Mouse (Mus musculus) limb, embryonic 14.5 days (tissue): ENCODE measurements around the gene Olfr312. TPM values are rescaled to one million over a fixed set of nuclear protein-coding genes. Genes with fewer than 3 reads are reported as not detected.
"Not testable (repeated sequence)": the region's sequence is repeated elsewhere in the genome, so short reads cannot be mapped to it uniquely, and the experiment has no call there.

Experiments used
- ATAC-seq: fragments of 200-750 bp; cut with Nextera tagmentation; 2 replicates; pipeline ENCODE4 v1.8.0; 2017; ENCODE audit warnings: low read depth, moderate number of reproducible peaks, moderate TSS enrichment; ENCODE audit not compliant: low FRiP score
- DNase-seq: peaks from one replicate; pipeline ENCODE4 v3.0.0-alpha.2; 2015; ENCODE audit warnings: low spot score
- H3K27ac ChIP-seq: fragments of 300-500 bp; sonication (generic); replicated peaks from 2 replicates; pipeline ENCODE4 v1.5.1; 2014; ENCODE audit warnings: low read depth, mild to moderate bottlenecking, low read length, moderate library complexity, mixed read lengths
- H3K27me3 ChIP-seq: fragments of 300-500 bp; sonication (generic); 2 replicates; pipeline ENCODE4 v1.6.1; 2014; ENCODE audit warnings: low read length, mixed read lengths; ENCODE audit not compliant: control insufficient read depth, insufficient read depth
- H3K36me3 ChIP-seq: fragments of 300-500 bp; sonication (generic); 2 replicates; pipeline ENCODE4 v1.6.1; 2014; ENCODE audit warnings: mild to moderate bottlenecking, low read length, moderate library complexity, mixed read lengths; ENCODE audit not compliant: control insufficient read depth, insufficient read depth
- H3K4me1 ChIP-seq: fragments of 300-500 bp; sonication (generic); 2 replicates; pipeline ENCODE4 v1.6.1; 2014; ENCODE audit warnings: antibody characterized with exemption, low read length, mixed read lengths; ENCODE audit not compliant: control insufficient read depth, insufficient read depth
- H3K4me2 ChIP-seq: fragments of 300-500 bp; sonication (generic); replicated peaks from 2 replicates; pipeline ENCODE4 v1.6.1; 2014; ENCODE audit warnings: low read depth, mild to moderate bottlenecking, low read length, moderate library complexity; ENCODE audit not compliant: severe bottlenecking
- H3K4me3 ChIP-seq: fragments of 300-500 bp; sonication (generic); replicated peaks from 2 replicates; pipeline ENCODE4 v1.5.1; 2014; ENCODE audit warnings: low read length
- H3K9ac ChIP-seq: fragments of 300-500 bp; sonication (generic); 2 replicates; pipeline ENCODE4 v1.6.1; 2014; ENCODE audit warnings: mild to moderate bottlenecking, low read depth, low read length, moderate library complexity; ENCODE audit not compliant: severe bottlenecking
- H3K9me3 ChIP-seq: fragments of 300-500 bp; sonication (generic); 2 replicates; pipeline ENCODE4 v1.6.1; 2016; ENCODE audit warnings: low read length; ENCODE audit not compliant: control insufficient read depth
- POLR2A ChIP-seq: fragments of 200-500 bp; IDR thresholded peaks from 2 replicates; pipeline ENCODE4 v1.8.0; 2012; ENCODE audit warnings: inconsistent platforms, mild to moderate bottlenecking, moderate library complexity, borderline replicate concordance; ENCODE audit not compliant: insufficient read depth, insufficient read length; ENCODE audit errors: extremely low read depth
- WGBS: fragments of 180-500 bp; shearing (Covaris S2); extraction: QIAGEN DNeasy Blood & Tissue Kit; methylation state at CpG from one replicate; pipeline ENCODE4 v1.1.7; 2014; 5-methylcytosine and 5-hydroxymethylcytosine counted together
- polyA plus RNA-seq, 2 experiments: library from polyadenylated mRNA; depleted of rRNA in 1 of 2; stranded (reverse) in 1 of 2; unstranded in 1 of 2; fragments of >200 nt; fragmentation: Nextera tagmentation in 1 of 2; extraction: Ambion mirVana in 1 of 2; gene quantifications; 2 replicates each; pipeline versions ENCODE4 v1.2.1 to v1.2.3; 2012 to 2014

Gene Olfr312
- polyA plus RNA-seq (2012; rRNA removed) (not detected in 2 replicates), polyA plus RNA-seq (2014; fragmentation: Nextera tagmentation; extraction: Ambion mirVana) (not detected in 2 replicates)

DNA sequence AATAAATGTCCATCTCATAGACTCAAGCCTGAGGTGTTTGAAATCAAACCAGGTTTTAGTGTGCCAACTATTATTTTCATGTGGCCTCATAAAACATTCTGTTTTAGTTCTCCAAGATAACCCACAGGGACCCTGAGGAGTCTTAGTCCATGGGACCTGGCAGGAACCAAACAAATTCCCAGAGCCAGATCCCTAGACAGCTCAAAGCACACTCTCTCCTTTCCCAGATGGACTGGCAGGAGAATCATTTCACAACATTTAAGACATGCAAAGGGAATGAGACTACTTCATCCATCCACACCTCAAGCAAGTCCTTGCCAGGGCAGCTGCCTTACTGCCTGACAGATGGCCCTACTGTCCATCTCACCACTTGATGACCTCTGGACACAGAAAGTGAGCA is at the start of gene Olfr312:
Olfr312 (plus strand) TSS at position 301 of the 400 bp plus-strand sequence.
- not testable (repeated sequence) for ATAC-seq, H3K4me3 ChIP-seq, H3K4me2 ChIP-seq, H3K27ac ChIP-seq, H3K9ac ChIP-seq, H3K4me1 ChIP-seq, DNase-seq, H3K9me3 ChIP-seq, H3K27me3 ChIP-seq, H3K36me3 ChIP-seq

DNA sequence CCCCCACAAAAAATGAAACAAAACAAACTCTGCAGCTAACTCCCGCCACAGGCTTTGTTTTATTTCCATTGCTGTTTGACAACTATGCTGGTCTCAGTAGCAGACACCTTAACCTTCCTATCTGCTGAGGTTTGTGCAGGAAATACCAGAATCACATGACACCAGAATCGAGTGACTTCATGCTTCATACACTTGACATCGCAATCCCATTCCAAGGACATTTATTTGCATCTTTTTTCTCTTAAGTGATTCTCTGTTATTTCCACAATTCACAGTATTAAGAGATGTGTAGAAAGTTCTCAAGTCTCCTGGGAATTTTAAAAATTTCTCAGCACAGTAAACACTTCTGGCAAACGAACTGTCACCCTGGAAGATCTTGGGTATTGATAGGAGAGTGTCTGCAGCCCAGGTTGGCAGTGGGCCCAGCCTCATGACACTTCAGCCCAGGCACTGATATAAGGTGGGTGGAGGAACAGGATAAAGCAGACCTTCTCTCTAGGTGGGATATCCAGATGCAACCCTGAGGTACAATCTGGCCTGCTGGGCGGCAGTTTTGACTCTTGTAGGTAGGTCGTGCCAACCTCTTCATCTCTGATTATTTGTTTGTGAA is 46.5 kb upstream of the Olfr312 start, which contains the start of gene Olfr314:
Olfr314 (plus strand) TSS at position 473 of the 610 bp plus-strand sequence.
- Histone ChIP-seq H3K4me1 (no peaks in the 10 kb centered on the region), H3K27ac (no peak within 1 kb of the TSS), H3K4me3 (no peak within 1 kb of the TSS), H3K36me3 (no peaks in the 10 kb centered on the region), H3K27me3 (no peaks in the 10 kb centered on the region), H3K9ac (no peak within 1 kb of the TSS), H3K4me2 (no peak within 1 kb of the TSS), H3K9me3 (no peaks in the 10 kb centered on the region)
- no peak for ATAC-seq
- no peak for TF ChIP-seq POLR2A
- DNase-seq: no peak
- WGBS: 73% methylated on average over 6 of the region's 6 CpGs

DNA sequence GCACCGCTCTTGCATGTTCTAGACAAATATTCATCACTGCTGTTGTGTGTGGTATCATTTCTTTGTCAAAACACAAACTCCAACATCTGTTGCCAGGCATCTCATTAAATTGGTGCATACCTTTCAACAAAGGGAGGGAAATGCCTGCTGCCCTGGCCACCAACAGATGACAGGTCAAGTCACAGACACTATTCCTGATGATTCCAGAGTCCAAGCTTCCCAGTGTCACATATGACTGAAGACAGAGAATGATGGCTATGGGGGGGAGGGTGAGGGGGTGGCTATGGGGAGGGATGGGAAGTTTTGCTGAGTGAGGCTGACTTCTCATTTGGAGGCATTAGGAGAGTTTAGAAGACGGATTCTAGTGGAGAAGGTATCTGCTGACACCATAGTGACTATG is 44.9 kb upstream of the Olfr312 start:
- H3K27me3 ChIP-seq: no peaks in the 10 kb centered on the region
- ATAC-seq (no peak), DNase-seq (no peak)
- no peak overlapping the region for H3K4me3 ChIP-seq
- H3K9me3 ChIP-seq: no peaks in the 10 kb centered on the region
- no peak overlapping the region for H3K9ac ChIP-seq
- no peaks in the 10 kb centered on the region for H3K36me3 ChIP-seq
- no peak overlapping the region for H3K27ac ChIP-seq
- no peaks in the 10 kb centered on the region for H3K4me1 ChIP-seq
- 79% methylated on average over 2 of the region's 2 CpGs for WGBS
- TF ChIP-seq POLR2A: no peak
- H3K4me2 ChIP-seq: no peak overlapping the region

DNA sequence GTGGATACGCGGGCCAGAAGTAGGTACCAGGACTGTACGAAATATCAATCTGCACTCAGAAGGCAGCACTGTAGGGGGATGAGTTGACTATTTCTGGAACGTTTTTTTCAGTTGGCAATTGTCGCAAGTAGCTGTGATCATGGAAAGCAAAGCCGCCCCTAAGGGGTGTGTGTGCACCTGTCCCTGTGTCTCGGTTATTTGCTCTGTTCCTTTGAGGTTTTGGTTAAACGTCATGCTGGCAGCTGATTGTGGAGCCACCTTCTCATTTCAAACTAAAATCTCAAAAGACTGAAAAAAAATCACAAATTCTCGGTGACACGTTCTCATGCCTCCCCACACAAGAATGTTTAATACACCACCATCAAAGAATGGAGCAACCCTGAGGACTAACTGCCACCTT is 41.4 kb upstream of the Olfr312 start:
- no peaks in the 10 kb centered on the region for H3K36me3 ChIP-seq
- H3K4me1 ChIP-seq: no peaks in the 10 kb centered on the region
- no peaks in the 10 kb centered on the region for H3K9me3 ChIP-seq
- H3K9ac ChIP-seq: no peak overlapping the region
- no peak for DNase-seq
- ATAC-seq: no peak
- TF ChIP-seq POLR2A: no peak
- no peak overlapping the region for H3K4me3 ChIP-seq
- no peak overlapping the region for H3K4me2 ChIP-seq
- no peak overlapping the region for H3K27ac ChIP-seq
- H3K27me3 ChIP-seq: no peaks in the 10 kb centered on the region
- WGBS: 86% methylated on average over 10 of the region's 10 CpGs

DNA sequence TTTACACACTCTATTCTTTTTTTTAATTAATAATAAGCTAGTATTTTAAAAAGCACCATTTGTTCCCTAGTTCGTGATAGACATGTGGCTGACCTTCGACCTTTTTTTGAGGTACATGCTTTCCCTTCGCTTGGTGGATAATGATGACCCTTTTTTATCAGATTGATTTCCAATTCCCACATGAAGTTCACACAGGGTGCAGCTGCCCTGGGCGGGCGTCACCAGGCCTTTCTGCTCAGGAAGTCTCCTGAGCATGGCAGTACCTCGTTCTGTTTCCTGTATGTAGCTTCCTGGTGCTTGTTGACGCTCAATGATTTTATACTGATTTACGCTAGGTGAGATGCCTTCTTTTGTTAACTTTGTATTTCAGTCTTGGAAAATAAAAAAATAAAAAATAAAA is 40.7 kb upstream of the Olfr312 start:
- Histone ChIP-seq H3K27ac (no peak overlapping the region), H3K36me3 (no peaks in the 10 kb centered on the region), H3K4me3 (no peak overlapping the region), H3K4me1 (no peaks in the 10 kb centered on the region), H3K4me2 (no peak overlapping the region), H3K9me3 (no peaks in the 10 kb centered on the region), H3K27me3 (no peaks in the 10 kb centered on the region), H3K9ac (no peak overlapping the region)
- ATAC-seq (no peak), DNase-seq (no peak)
- WGBS: 82% methylated on average over 8 of the region's 8 CpGs
- TF ChIP-seq POLR2A: no peak

DNA sequence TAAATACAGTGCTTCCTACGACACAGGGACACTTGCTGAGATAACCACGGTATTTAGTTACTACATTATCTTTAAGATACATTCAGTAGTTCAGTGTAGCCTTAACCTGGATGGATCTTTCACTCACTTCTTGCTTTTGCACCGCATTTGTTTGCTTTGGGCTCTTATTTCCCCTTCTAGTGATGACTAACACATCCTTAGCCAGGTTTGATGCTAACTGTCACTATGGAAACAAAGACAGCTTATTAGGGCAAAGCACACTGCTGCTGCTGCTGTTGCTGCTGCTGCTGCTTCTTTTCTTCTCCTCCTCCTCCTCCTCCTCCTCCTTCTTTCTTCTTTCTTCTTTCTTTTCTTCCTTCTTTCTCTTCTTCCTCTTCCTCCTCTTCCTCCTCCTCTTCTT is 39.5 kb upstream of the Olfr312 start:
- H3K27me3 ChIP-seq: no peaks in the 10 kb centered on the region
- no peaks in the 10 kb centered on the region for H3K9me3 ChIP-seq
- no peaks in the 10 kb centered on the region for H3K36me3 ChIP-seq
- DNase-seq: no peak
- H3K4me3 ChIP-seq: no peak overlapping the region
- no peak overlapping the region for H3K27ac ChIP-seq
- no peaks in the 10 kb centered on the region for H3K4me1 ChIP-seq
- H3K4me2 ChIP-seq: no peak overlapping the region
- no peak overlapping the region for H3K9ac ChIP-seq
- TF ChIP-seq POLR2A: no peak
- ATAC-seq: no peak
- 30% methylated on average over 3 of the region's 3 CpGs for WGBS
